Mouse (Mus musculus) kidney, embryonic 14.5 days (tissue): ENCODE results near the gene Wfikkn1. TPM values are rescaled to one million over a fixed set of nuclear protein-coding genes. Genes with fewer than 3 reads are reported as not detected.
A peak's percentile ranks its signal among the peaks of the same experiment; 100 is the strongest.

Experiments
- ATAC-seq: fragments of 200-750 bp; cut with Nextera tagmentation; 2 replicates; pipeline ENCODE4 v1.8.0; 2017; ENCODE audit warnings: moderate number of reproducible peaks, mild to moderate bottlenecking, moderate TSS enrichment, moderate library complexity; ENCODE audit not compliant: low FRiP score, low TSS enrichment
- H3K27ac ChIP-seq: fragments of 300-500 bp; sonication (generic); 2 replicates; pipeline ENCODE4 v1.5.1; 2014; ENCODE audit warnings: low read depth, mild to moderate bottlenecking, low read length, moderate library complexity, mixed read lengths
- H3K27me3 ChIP-seq: fragments of 300-500 bp; sonication (generic); 2 replicates; pipeline ENCODE4 v1.6.1; 2014; ENCODE audit warnings: mild to moderate bottlenecking, low read length; ENCODE audit not compliant: control insufficient read depth, insufficient read depth
- H3K36me3 ChIP-seq: fragments of 300-500 bp; sonication (generic); 2 replicates; pipeline ENCODE4 v1.6.1; 2014; ENCODE audit warnings: low read length, mixed read lengths; ENCODE audit not compliant: control insufficient read depth, insufficient read depth
- H3K4me1 ChIP-seq: fragments of 300-500 bp; sonication (generic); 2 replicates; pipeline ENCODE4 v1.6.1; 2014; ENCODE audit warnings: low read length, mixed read lengths; ENCODE audit not compliant: control insufficient read depth, insufficient read depth
- H3K4me2 ChIP-seq: fragments of 300-500 bp; sonication (generic); replicated peaks from 2 replicates; pipeline ENCODE4 v1.6.1; 2014; ENCODE audit warnings: low read depth, mild to moderate bottlenecking, low read length
- H3K4me3 ChIP-seq: fragments of 300-500 bp; sonication (generic); 2 replicates; pipeline ENCODE4 v1.5.1; 2014; ENCODE audit warnings: mild to moderate bottlenecking, low read length
- H3K9ac ChIP-seq: fragments of 300-500 bp; sonication (generic); 2 replicates; pipeline ENCODE4 v1.6.1; 2014; ENCODE audit warnings: low read depth, mild to moderate bottlenecking, low read length, moderate library complexity
- H3K9me3 ChIP-seq: fragments of 300-500 bp; sonication (generic); 2 replicates; pipeline ENCODE4 v1.6.1; 2016; ENCODE audit warnings: low read length; ENCODE audit not compliant: control insufficient read depth
- WGBS: fragments of 180-500 bp; shearing (Covaris S2); extraction: QIAGEN DNeasy Blood & Tissue Kit; methylation state at CpG from one replicate; pipeline ENCODE4 v1.1.7; 2014; 5-methylcytosine and 5-hydroxymethylcytosine counted together
- polyA plus RNA-seq: library from polyadenylated mRNA; unstranded; fragments of >200 nt; fragmentation: Nextera tagmentation; extraction: Ambion mirVana; gene quantifications from 2 replicates; pipeline ENCODE4 v1.2.1, GENCODE M21; 2014

Wfikkn1 gene
- polyA plus RNA-seq, 1 experiment from 2014 or later, result 0.99 TPM

DNA sequence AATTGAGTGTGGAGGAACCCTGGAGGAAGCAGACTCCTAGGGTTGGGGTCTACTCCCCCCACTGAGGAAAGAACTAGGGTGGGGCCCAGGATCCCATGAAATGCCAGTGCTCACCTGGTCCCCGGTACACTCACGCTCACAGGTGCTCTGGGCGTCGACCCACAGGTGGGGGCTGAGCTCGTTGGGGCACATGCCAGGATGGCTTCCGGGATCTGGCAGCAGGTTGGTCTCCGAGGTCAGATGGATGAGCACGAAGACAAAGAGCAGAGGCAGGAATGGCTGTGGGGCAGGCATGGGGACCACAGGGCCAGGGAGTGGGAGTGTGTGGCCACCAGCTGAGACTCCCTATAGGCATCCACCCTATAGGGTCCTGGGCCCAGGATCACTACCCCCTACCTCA, 908 bp downstream of the Wfikkn1 start:
- peak overlapping the region; percentile 23; the same call in 1 of the 2 replicates for H3K9ac ChIP-seq
- 66% methylated on average over 8 of the region's 8 CpGs for WGBS
- H3K27me3 ChIP-seq, result no peaks in the 10 kb centered on the region
- no peak overlapping the region for H3K4me3 ChIP-seq
- no peak overlapping the region for H3K27ac ChIP-seq
- no peaks in the 10 kb centered on the region for H3K9me3 ChIP-seq
- peaks cover 29% of the 10 kb centered on the region for H3K4me1 ChIP-seq
- no peak for ATAC-seq
- H3K36me3 ChIP-seq, result peaks cover 45% of the 10 kb centered on the region
- H3K4me2 ChIP-seq, result no peak overlapping the region

DNA sequence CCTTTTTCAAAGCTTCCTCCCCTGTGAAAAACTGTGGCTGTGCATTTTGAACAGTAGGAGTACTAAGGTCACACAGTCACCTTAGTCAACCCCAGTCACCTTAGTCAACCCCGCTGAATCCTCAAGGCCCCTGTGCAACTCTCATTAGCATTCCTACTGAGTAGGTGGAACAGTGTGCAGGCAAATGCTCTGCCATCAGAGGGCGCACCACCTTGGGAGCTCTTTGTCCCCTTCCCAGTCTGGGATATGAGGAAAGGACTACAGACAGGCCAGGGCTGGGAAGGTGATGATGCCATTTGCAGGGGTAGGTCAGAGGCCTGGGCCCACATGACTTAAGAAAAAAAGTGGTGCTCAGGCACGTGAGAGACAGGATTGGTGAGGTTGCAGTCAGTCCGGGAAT, 1.4 kb downstream of the Wfikkn1 start:
- no peaks in the 10 kb centered on the region for H3K27me3 ChIP-seq
- H3K9ac ChIP-seq, result no peak overlapping the region
- H3K4me1 ChIP-seq, result peaks cover 29% of the 10 kb centered on the region
- H3K36me3 ChIP-seq, result peaks cover 40% of the 10 kb centered on the region
- H3K4me2 ChIP-seq, result no peak overlapping the region
- H3K9me3 ChIP-seq, result no peaks in the 10 kb centered on the region
- no peak overlapping the region for H3K27ac ChIP-seq
- no peak for ATAC-seq
- H3K4me3 ChIP-seq, result no peak overlapping the region
- WGBS, result 54% methylated on average over 4 of the region's 4 CpGs

DNA sequence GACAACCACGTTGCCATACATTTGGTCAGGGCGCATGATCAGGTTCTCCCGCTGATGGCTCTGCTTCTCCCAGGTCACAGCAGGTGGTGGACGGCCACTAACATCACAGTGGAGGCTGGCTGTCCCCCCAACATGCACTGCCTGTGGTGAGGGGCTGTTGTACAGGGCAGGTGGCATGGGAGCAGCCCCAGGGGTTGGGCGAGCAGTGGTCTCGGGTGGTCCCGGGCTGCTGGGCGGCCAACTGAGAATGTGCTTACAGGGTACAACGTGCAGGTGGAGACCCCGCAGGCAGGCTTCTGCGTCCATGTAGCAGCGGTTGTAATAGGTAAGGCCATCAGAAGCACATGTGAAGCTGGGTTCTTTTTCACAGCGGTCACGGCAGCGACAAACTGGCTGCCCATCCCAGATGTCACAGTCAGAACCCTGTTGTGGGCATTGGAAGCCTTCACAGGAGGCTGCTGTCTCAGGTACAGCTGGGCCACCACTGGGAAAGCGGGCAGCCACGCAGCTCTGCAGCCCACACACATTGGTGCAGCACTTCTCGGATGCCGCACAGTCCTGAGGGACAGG, 2.0 kb downstream of the Wfikkn1 start:
- ATAC-seq, result no peak
- H3K4me2 ChIP-seq, result no peak overlapping the region
- no peaks in the 10 kb centered on the region for H3K27me3 ChIP-seq
- WGBS, result 87% methylated on average over 19 of the region's 19 CpGs
- H3K4me3 ChIP-seq, result no peak overlapping the region
- H3K4me1 ChIP-seq, result peaks cover 33% of the 10 kb centered on the region
- no peaks in the 10 kb centered on the region for H3K9me3 ChIP-seq
- no peak overlapping the region for H3K9ac ChIP-seq
- peaks cover 36% of the 10 kb centered on the region for H3K36me3 ChIP-seq
- H3K27ac ChIP-seq, result no peak overlapping the region

DNA sequence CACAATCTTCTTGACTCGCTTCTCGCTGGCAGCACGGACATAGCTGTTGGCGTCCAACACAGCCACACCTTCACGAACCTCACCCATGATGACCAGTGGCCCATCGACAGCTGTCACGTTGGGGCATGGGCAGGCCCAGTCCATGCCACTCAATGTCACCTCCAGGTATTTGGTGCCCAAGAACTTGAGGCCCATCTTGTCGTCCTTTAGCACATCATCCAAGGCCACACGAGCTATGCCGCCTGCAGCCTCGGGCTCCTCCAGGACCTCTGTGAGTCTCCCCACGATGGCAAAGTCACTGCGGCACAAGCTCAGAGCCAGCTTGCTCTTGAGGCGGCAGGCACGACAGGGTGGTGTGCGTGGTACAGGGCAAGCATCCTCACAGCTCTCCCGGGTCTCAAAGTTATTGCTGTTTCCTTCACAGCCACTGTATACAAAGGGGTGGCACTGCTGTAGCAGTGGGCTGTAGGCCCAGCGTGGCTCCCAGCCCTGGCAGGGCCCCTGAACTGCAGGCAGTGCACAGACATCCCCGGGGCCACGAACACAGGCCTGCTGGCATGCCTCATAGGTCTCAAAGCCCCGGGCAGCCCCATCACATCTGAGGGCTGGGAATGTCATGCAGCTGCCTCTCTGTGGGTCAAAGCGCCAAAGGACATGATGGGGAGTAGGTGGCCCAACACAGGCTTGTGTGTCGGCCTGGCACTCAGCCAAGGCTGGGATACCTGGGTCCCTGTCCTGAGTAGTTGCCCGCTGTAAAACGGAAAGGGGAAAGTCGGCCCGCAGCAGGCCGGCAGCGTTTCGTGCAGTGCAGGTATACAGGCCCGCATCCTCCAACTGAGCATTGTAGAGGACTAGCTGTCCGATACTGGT, 2.7 kb downstream of the Wfikkn1 start:
- Histone ChIP-seq H3K27ac (no peak overlapping the region), H3K27me3 (no peaks in the 10 kb centered on the region), H3K4me3 (no peak overlapping the region), H3K36me3 (peaks cover 29% of the 10 kb centered on the region), H3K9ac (no peak overlapping the region), H3K4me2 (no peak overlapping the region), H3K9me3 (no peaks in the 10 kb centered on the region), H3K4me1 (peaks cover 33% of the 10 kb centered on the region)
- 93% methylated on average over 32 of the region's 32 CpGs for WGBS
- ATAC-seq, result no peak

DNA sequence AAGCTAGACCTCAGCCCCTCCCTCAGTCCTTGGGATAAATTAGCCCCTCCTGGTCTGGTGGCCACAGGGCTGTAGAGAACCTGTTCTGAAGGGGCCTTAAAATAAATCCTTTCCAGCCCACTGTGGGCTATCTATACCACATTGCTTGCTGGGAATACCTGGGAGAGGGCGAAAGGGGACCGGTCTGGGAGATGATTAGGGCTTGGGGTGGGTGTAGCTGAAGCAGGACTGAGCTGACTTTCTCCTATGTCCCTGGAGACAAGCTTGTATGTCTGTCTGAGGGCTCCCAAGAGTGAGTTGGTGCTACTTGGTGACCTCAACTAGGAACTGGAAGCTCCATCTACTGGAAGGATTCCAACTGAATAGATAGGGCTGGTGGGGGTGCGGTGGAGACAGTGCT, 3.6 kb downstream of the Wfikkn1 start:
- Histone ChIP-seq H3K27ac (no peak overlapping the region), H3K4me1 (peaks cover 33% of the 10 kb centered on the region), H3K36me3 (peaks cover 20% of the 10 kb centered on the region), H3K27me3 (no peaks in the 10 kb centered on the region), H3K9me3 (no peaks in the 10 kb centered on the region), H3K4me2 (no peak overlapping the region), H3K9ac (no peak overlapping the region), H3K4me3 (no peak overlapping the region)
- WGBS, result 95% methylated on average over 3 of the region's 3 CpGs
- no peak for ATAC-seq

DNA sequence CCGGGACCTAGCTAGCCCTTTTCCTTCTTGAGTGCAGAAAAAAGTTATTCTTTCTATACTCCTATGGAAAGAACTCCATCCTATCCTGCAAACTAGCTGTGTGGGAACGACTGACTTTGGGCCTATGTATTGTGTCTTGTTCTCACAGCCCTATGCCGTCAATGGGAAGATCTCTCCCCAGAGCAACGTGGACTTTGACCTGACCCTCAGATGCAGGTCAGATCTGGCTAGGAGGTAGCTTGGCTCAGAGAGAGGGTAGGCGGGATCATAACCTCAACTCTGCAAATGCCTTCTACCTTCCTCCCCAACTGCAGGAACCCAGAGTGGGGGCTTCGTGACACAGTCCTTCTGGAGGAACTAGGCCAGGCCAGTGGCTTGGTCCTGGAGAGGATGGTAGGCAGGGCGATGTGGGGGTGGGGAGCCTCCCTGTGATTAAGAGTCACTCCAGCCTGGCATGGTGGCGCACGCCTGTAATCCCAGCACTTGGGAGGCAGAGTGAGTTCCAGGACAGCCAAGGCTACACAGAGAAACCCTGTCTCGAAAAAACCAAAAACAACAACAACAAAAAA, 4.2 kb downstream of the Wfikkn1 start:
- ATAC-seq, result no peak
- Histone ChIP-seq H3K36me3 (peaks cover 17% of the 10 kb centered on the region), H3K4me2 (peak overlapping the region; percentile 73), H3K27ac (0 out of 2 replicates have a peak overlapping the region, but pooled peaks have one; percentile 1), H3K27me3 (no peaks in the 10 kb centered on the region), H3K4me3 (peak overlapping the region; percentile 69), H3K4me1 (peaks cover 30% of the 10 kb centered on the region), H3K9ac (peak overlapping the region; percentile 75), H3K9me3 (no peaks in the 10 kb centered on the region)
- WGBS, result 63% methylated on average over 10 of the region's 10 CpGs

DNA sequence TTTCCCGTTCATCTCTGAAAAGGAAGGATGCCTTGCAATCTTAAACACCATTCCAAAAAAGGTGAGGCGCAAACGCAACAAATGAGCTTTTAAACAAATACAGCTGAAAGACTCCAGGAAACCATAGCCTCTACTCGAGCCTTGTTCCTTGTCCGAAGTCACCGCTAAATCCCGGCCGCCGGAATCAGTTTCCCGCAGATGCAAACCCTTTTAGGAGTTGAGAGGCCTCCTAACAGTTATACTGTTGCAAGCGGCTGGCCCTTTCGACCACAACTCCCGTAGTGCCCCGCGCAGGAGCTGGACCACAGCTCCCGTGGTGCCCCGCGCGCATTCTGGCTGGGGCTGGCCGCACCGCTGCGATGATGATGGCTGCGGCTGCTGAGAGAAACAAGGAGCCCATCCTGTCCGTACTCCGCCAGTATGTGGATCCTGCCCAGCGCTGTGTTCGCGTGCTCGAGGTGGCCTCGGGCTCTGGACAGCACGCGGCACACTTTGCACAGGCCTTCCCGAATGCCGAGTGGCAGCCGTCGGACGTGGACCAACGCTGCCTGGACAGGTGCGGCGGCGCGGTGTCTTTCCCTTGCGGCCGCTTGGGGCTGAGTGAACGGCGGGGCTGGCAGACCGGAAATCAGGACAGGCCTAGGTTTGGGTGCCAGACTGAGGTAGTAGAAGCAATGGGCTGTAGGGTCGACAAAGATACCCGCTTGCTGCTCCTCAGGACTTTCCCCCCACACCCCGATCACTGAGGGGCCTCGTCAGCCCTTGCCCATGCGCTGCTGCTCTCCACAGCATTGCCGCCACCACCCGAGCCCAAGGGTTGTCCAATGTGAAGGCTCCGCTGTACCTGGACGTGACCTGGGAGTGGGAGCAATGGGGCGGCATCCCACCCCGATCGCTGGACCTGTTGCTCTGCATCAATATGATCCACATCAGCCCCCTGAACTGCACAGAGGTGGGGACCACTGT, 5.2 kb downstream of the Wfikkn1 start:
- peaks cover 17% of the 10 kb centered on the region for H3K36me3 ChIP-seq
- peak overlapping the region; percentile 73 for H3K4me2 ChIP-seq
- H3K9me3 ChIP-seq, result no peaks in the 10 kb centered on the region
- no peaks in the 10 kb centered on the region for H3K27me3 ChIP-seq
- H3K4me1 ChIP-seq, result peaks cover 22% of the 10 kb centered on the region
- H3K9ac ChIP-seq, result peak overlapping the region; percentile 75
- H3K27ac ChIP-seq, result peak overlapping the region; percentile 93
- peak; percentile 91 for ATAC-seq
- H3K4me3 ChIP-seq, result peak overlapping the region; percentile 69
- 1% methylated on average over 59 of the region's 59 CpGs for WGBS

DNA sequence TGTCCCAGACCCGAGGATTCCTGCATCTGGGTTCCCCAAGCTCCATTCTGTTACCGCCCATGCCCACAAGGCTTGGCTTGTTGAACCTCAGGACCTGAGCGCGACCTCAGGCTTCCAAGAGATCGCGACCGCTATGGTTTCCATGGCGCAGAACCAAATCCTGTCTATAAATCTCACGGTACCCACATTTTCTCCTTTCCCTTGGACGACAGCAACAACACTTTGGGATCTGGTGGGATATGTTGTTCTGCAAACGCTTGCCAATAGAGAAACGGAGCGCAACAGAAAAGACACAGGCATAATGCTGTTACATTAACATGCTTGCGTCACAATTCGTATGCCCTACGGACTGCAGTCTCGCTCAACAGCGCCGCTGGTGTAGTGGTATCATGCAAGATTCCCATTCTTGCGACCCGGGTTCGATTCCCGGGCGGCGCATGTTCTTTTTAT, 5.9 kb downstream of the Wfikkn1 start, which contains the start of gene Mettl26:
Gene Mettl26 (plus strand): TSS at position 354 of the 450 bp plus-strand sequence.
- peak within 1 kb of the TSS; percentile 69 for H3K4me3 ChIP-seq
- H3K27me3 ChIP-seq, result no peaks in the 10 kb centered on the region
- peak within 1 kb of the TSS; percentile 93 for H3K27ac ChIP-seq
- peak within 1 kb of the TSS; percentile 75 for H3K9ac ChIP-seq
- peaks cover 17% of the 10 kb centered on the region for H3K36me3 ChIP-seq
- under 1% methylated on average over 25 of the region's 25 CpGs for WGBS
- ATAC-seq, result peak; percentile 72
- peak within 1 kb of the TSS; percentile 73 for H3K4me2 ChIP-seq
- peaks cover 16% of the 10 kb centered on the region; the same call in 1 of the 2 replicates for H3K4me1 ChIP-seq
- H3K9me3 ChIP-seq, result no peaks in the 10 kb centered on the region
